Mouse (Mus musculus) liver, postnatal 0 days (tissue): ENCODE data around the gene Zdhhc21.

Experiments
- CTCF ChIP-seq: sonication (generic); IDR thresholded peaks from 2 replicates; pipeline ENCODE4 v1.5.1; 2016; ENCODE audit warnings: antibody characterized with exemption, low read depth
- EP300 ChIP-seq: IDR thresholded peaks from 2 replicates; pipeline ENCODE4 v1.6.1; 2016; ENCODE audit warnings: antibody characterized with exemption, low read depth, mild to moderate bottlenecking

DNA sequence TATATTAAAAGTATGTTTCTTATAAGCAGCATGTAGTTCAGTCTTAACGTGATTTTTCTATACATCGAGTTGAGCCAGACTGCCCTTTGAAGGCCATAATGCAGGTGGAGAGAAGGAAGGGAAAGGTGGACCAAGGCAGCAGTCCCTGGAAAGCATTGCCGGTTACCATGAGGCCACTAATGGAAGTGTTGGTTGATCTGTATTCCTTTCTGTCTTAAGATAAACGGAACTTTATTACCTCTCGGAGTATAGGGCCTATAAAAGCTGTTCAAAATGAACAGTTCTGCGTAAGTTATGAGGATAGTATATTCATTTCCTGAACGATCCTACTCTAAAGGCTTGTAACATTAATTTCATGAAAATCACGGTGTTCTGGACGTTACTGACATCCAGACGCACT is 35.5 kb upstream of the Zdhhc21 start:
- no peak for TF ChIP-seq CTCF
- TF ChIP-seq EP300, result no peak
